Mouse (Mus musculus): ENCODE measurements around the gene Ephb2. TPM values are rescaled to one million over a fixed set of nuclear protein-coding genes. Genes with fewer than 3 reads are reported as not detected.

The Ephb2 gene
- total RNA-seq, 4 experiments from 2014 or later: 13.2 to 15.0 (median 14.0) TPM

GRCm38 (mm10) chr4:136602568-136602967 lies 233.2 kb downstream of the Ephb2 start, which contains the start of gene Kdm1a:
Gene Kdm1a, minus strand, starts transcription at chr4:136602723.
- DNase-seq (ENCODE audit: low spot score in 2 of 2): peak; percentile 89 to 90

GRCm38 (mm10) chr4:136602018-136602554 lies 233.7 kb downstream of the Ephb2 start:
- peak; percentile 16 to 17 for DNase-seq (ENCODE audit: low spot score in 2 of 2)

GRCm38 (mm10) chr4:136601476-136601875 lies 234.3 kb downstream of the Ephb2 start:
- peak; percentile 31 to 37 for DNase-seq (ENCODE audit: low spot score in 2 of 2)

- no peak for DNase-seq (ENCODE audit: low spot score in 2 of 2)
These were observed 235.3 kb downstream of the Ephb2 start for GRCm38 (mm10) chr4:136600536-136600935.

GRCm38 (mm10) chr4:136599869-136600268 lies 235.9 kb downstream of the Ephb2 start:
- no peak for DNase-seq (ENCODE audit: low spot score in 2 of 2)

GRCm38 (mm10) chr4:136598268-136598876 lies 237.4 kb downstream of the Ephb2 start:
- no peak for DNase-seq (ENCODE audit: low spot score in 2 of 2)

Small RNA genes lying within 50 kb of the gene (microRNA-seq; reads per million reads assigned to microRNA genes)
- gene Gm22180: 0 reads per million in 2 experiments

Other genes starting within 250 kb of the Ephb2 start
- 10 to 100 TPM; 85.9 to 94.4 (median 88.5) TPM for gene Kdm1a, start 233.3 kb downstream of the Ephb2 start, total RNA-seq (2022)
- not detected for gene Tex46, start 225.6 kb downstream of the Ephb2 start, total RNA-seq (2022)
- gene Lactbl1, start 213.4 kb downstream of the Ephb2 start, total RNA-seq (2022): not detected
- 100 to 1,000 TPM in 2 of 4 experiments, 10 to 100 TPM in 2; 51.2 to 165 (median 86.4) TPM for gene C1qb, start 50.2 kb upstream of the Ephb2 start, total RNA-seq (2022)
- gene C1qc, start 57.1 kb upstream of the Ephb2 start, total RNA-seq (2022): 100 to 1,000 TPM in 1 of 4 experiments, 10 to 100 TPM in 3; 32.7 to 131 (median 67.3) TPM
- 100 to 1,000 TPM in 2 of 4 experiments, 10 to 100 TPM in 2; 39.2 to 176 (median 85.0) TPM for gene C1qa, start 62.8 kb upstream of the Ephb2 start, total RNA-seq (2022)
- gene Epha8, start 120.8 kb upstream of the Ephb2 start, total RNA-seq (2022): 10 to 100 TPM in 1 of 4 experiments, 1 to 10 TPM in 3; 5.9 to 10.5 (median 7.6) TPM
- 1 to 10 TPM; 8.3 to 9.8 (median 8.4) TPM for gene Zbtb40, start 212.8 kb upstream of the Ephb2 start, total RNA-seq (2022)

All from left cerebral cortex, adult 8-10 months (tissue).